Mouse (Mus musculus) ES-E14 (cell line): Measurements from ENCODE around the gene Cacng3. TPM values are rescaled to one million over a fixed set of nuclear protein-coding genes. Genes with fewer than 3 reads are reported as not detected.

Experiments used
- DNase-seq: peaks from one replicate; pipeline ENCODE4 v3.0.0-alpha.2; 2013; ENCODE audit warnings: low read depth, low spot score
- H3K27ac ChIP-seq: 2 replicates; pipeline ENCODE4 v1.5.1; 2012; ENCODE audit warnings: low read depth, mild to moderate bottlenecking, low read length, moderate library complexity, mixed read lengths; ENCODE audit not compliant: poor library complexity, insufficient read depth, severe bottlenecking
- H3K36me3 ChIP-seq: 2 replicates; pipeline ENCODE4 v1.6.1; 2012; ENCODE audit warnings: mild to moderate bottlenecking, low read length, moderate library complexity, mixed read lengths; ENCODE audit not compliant: control insufficient read depth, poor library complexity, insufficient read depth, severe bottlenecking
- H3K4me1 ChIP-seq, 2 experiments: fragments of 150-350 bp in 1 of 2; sonication (generic) in 1 of 2; 2 replicates each; pipeline ENCODE4 v1.6.1; 2012; ENCODE audit warnings: low read length in 2 of 2, mild to moderate bottlenecking in 1 of 2, mixed read lengths in 1 of 2; ENCODE audit not compliant: control insufficient read depth in 2 of 2, insufficient read depth in 2 of 2, poor library complexity in 1 of 2
- H3K4me3 ChIP-seq, 2 experiments: fragments of 150-350 bp in 1 of 2; sonication (generic) in 1 of 2; 2 replicates each; pipeline ENCODE4 v1.5.1; 2012; ENCODE audit warnings: low read length in 2 of 2, low read depth in 1 of 2, mild to moderate bottlenecking in 1 of 2, mixed read lengths in 1 of 2; ENCODE audit not compliant: insufficient read depth in 1 of 2, poor library complexity in 1 of 2, severe bottlenecking in 1 of 2
- H3K9ac ChIP-seq: 2 replicates; pipeline ENCODE4 v1.6.1; 2012; ENCODE audit warnings: low read depth, mild to moderate bottlenecking, low read length, mixed read lengths; ENCODE audit not compliant: poor library complexity, insufficient read depth, severe bottlenecking
- H3K9me3 ChIP-seq: fragments of 150-350 bp; sonication (generic); 2 replicates; pipeline ENCODE4 v1.6.1; 2012; ENCODE audit warnings: low read depth, mild to moderate bottlenecking, low read length; ENCODE audit not compliant: control insufficient read depth, insufficient read depth
- CHD2 ChIP-seq: IDR thresholded peaks from 2 replicates; pipeline ENCODE4 v1.6.1; 2014; ENCODE audit warnings: mild to moderate bottlenecking, low read depth, low read length, inconsistent platforms
- HCFC1 ChIP-seq: IDR thresholded peaks from 2 replicates; pipeline ENCODE4 v1.6.1; 2012; ENCODE audit warnings: low read length, inconsistent platforms, borderline replicate concordance; ENCODE audit not compliant: insufficient read depth
- MAFK ChIP-seq: IDR thresholded peaks from 2 replicates; pipeline ENCODE4 v1.6.1; 2014; ENCODE audit warnings: mild to moderate bottlenecking, low read depth, low read length, inconsistent platforms; ENCODE audit not compliant: insufficient read depth
- ZC3H11A ChIP-seq: IDR thresholded peaks from 2 replicates; pipeline ENCODE4 v1.6.1; 2012; ENCODE audit warnings: low read depth, mild to moderate bottlenecking, inconsistent platforms, low read length, borderline replicate concordance
- ZNF384 ChIP-seq: IDR thresholded peaks from 2 replicates; pipeline ENCODE4 v1.6.1; 2012; ENCODE audit warnings: low read depth, low read length, inconsistent platforms
- in situ Hi-C, 2 experiments: fragments of 600-800 bp; cut with MboI; formaldehyde crosslinking; loops; one replicate each; pipeline ENCODE4 v1.15.1; 2025; ENCODE audit warnings: low sequenced_read_pairs in 2 of 2, inconsistent platforms in 1 of 2; ENCODE audit not compliant: unreplicated experiment in 2 of 2
- total RNA-seq: library from RNA; depleted of rRNA; stranded (reverse); fragments of 300-350 nt; gene quantifications from 2 replicates; pipeline ENCODE4 v1.2.3, GENCODE M21; 2012

Cacng3 gene
- total RNA-seq, 1 experiment: not detected

- DNase-seq: no peak
- in situ Hi-C loops: no loop called here
- H3K4me1 ChIP-seq: no peaks in the 10 kb centered on the region
- TF ChIP-seq HCFC1 (no peak), CHD2 (no peak), ZC3H11A (no peak), MAFK (no peak), ZNF384 (no peak)
- no peak overlapping the region for H3K4me3 ChIP-seq
- no peaks in the 10 kb centered on the region for H3K36me3 ChIP-seq
- H3K27ac ChIP-seq: no peak overlapping the region
- no peaks in the 10 kb centered on the region for H3K9me3 ChIP-seq
- no peak overlapping the region for H3K9ac ChIP-seq
Observed at GRCm38 (mm10) chr7:122795140-122795539, 124.8 kb downstream of the Cacng3 start.

DNA sequence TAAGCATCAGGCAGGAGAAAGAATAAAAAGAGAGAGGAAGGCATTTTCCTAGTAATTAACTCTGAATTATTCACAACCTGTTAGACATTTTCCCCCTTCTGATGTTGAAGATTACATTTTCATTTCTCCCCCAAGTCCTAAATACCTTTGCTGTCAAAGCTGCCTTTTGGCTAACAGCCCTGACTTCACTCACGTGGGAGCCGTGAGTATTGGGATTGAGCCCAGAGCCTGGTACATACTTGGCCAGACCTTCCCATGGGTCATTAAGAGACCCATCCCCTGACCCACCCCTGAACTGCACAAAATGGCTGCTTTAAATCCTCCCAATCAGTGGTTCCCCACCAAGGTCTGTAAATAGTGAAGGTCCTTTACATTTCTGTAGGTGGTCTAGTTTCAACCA is 130.5 kb downstream of the Cacng3 start:
- in situ Hi-C loops: no loop called here
- Histone ChIP-seq H3K36me3 (no peaks in the 10 kb centered on the region), H3K9me3 (no peaks in the 10 kb centered on the region), H3K4me3 (no peak overlapping the region), H3K27ac (no peak overlapping the region), H3K9ac (no peak overlapping the region), H3K4me1 (no peaks in the 10 kb centered on the region)
- no peak for DNase-seq
- no peak for TF ChIP-seq CHD2
- no peak for TF ChIP-seq HCFC1
- no peak for TF ChIP-seq MAFK
- no peak for TF ChIP-seq ZNF384
- TF ChIP-seq ZC3H11A: no peak

- no peak overlapping the region for H3K9ac ChIP-seq
- DNase-seq: no peak
- no peaks in the 10 kb centered on the region for H3K36me3 ChIP-seq
- H3K9me3 ChIP-seq: no peaks in the 10 kb centered on the region
- in situ Hi-C loops: no loop called here
- TF ChIP-seq ZNF384 (no peak), ZC3H11A (no peak), MAFK (no peak), HCFC1 (no peak), CHD2 (no peak)
- no peak overlapping the region for H3K4me3 ChIP-seq
- H3K4me1 ChIP-seq: no peaks in the 10 kb centered on the region
- no peak overlapping the region for H3K27ac ChIP-seq
Observed at GRCm38 (mm10) chr7:122803839-122804496, 133.7 kb downstream of the Cacng3 start.

GRCm38 (mm10) chr7:122806531-122806930 is 136.2 kb downstream of the Cacng3 start:
- in situ Hi-C loops: no loop called here
- H3K27ac ChIP-seq: no peak overlapping the region
- TF ChIP-seq HCFC1: no peak
- no peak for TF ChIP-seq ZC3H11A
- TF ChIP-seq CHD2: no peak
- TF ChIP-seq MAFK: no peak
- TF ChIP-seq ZNF384: no peak
- no peaks in the 10 kb centered on the region for H3K9me3 ChIP-seq
- no peak overlapping the region for H3K4me3 ChIP-seq
- no peak for DNase-seq
- H3K9ac ChIP-seq: no peak overlapping the region
- no peaks in the 10 kb centered on the region for H3K4me1 ChIP-seq
- no peaks in the 10 kb centered on the region for H3K36me3 ChIP-seq

DNA sequence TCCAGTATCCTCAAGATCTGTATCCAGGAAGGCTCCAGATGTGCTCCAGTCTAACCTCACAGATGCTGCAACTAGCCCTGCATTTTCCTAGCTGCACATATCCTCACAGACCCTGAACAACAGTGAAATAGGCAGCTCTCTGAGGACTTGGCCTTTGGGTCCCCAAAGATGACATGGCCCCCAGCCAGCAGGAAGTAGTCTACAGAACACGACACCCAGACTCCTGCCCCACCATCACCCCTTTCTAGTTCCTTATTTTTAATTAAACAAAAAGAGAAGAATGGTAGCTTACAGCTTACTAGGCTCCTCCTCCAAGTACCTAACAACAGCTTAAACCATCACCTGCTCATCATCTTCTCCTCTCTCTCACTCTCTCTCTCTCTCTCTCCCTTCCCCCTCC is 143.4 kb downstream of the Cacng3 start:
- in situ Hi-C loops: no loop called here
- Histone ChIP-seq H3K9ac (no peak overlapping the region), H3K27ac (no peak overlapping the region), H3K4me3 (no peak overlapping the region), H3K9me3 (no peaks in the 10 kb centered on the region), H3K36me3 (no peaks in the 10 kb centered on the region), H3K4me1 (no peaks in the 10 kb centered on the region)
- TF ChIP-seq MAFK: no peak
- TF ChIP-seq ZNF384: no peak
- TF ChIP-seq CHD2: no peak
- no peak for TF ChIP-seq ZC3H11A
- no peak for TF ChIP-seq HCFC1
- DNase-seq: no peak
